Mouse (Mus musculus): ENCODE data around the gene Arhgef3.

DNA sequence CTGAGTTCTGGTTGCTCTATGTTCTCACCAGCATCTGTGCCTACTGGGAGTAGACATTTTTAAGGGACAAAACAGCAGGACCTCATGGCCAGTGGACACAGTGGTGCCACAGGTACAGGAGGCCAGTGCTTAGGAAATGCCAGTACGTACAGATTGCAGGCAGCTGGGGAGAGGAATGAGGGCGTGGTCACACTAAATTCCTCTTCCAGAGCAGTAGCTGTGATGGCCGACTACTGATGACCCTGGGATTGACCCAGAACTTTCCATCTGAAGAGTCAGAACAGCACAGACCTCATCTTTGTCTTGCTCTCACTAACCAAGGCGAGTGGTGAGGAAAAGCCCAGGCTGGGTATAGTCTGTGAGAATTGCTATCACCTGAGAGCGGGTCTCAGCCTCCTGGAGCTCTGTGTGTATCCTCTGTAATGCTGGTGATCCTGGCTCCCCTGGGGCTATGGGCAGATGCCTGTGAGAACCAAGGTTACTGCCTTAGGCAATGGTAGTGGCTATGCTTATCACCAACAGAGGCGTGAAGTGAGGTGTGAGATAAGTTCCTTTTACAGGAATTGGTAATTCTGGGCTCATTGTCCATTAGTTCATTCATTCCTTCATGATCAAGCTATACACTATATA, 35.4 kb downstream of the Arhgef3 start:
- TF ChIP-seq CTCF (IDR thresholded peaks at IDR 0.05; ENCODE audit: low read depth) (no peak), EP300 (IDR thresholded peaks at IDR 0.05; ENCODE audit: low read depth) (no peak)
